Mouse (Mus musculus): ENCODE measurements around the gene Rin1.
A peak's percentile ranks its signal among the peaks of the same experiment; 100 is the strongest.

The Rin1 gene

DNA sequence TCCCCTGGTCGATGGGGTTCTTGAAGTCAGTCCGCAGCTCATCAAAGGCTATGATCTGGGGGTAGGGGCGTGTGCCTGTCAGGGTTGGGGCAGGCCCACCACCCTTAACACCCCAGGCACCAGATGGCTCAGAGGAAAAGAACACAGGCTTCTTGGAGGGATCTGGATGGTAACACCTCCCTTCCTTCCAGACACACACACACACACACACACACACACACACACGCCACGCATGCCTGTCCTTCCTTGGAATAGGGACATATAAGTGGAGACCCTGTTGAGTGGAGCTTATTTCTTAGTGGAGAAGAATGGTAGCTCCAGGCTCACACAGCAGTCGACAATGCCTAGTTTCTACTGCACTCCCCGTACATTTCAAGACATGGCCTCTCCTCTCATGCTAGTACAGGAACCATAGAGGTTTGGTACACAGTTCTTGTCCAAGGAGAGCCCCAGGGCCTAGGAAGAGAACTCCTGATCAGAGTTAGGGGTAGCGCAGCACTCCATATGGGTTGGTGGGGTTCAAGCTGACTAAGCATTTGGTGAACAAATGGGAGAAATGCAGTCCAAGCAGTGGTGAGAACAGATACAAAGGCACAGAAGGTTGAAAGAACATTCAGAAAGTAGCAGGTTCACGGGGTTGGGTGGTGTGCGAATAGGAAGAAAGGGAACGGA is 44.6 kb downstream of the Rin1 start:
- DNase-seq (ENCODE audit: low spot score in 2 of 2), result peak; percentile 47 to 63

DNA sequence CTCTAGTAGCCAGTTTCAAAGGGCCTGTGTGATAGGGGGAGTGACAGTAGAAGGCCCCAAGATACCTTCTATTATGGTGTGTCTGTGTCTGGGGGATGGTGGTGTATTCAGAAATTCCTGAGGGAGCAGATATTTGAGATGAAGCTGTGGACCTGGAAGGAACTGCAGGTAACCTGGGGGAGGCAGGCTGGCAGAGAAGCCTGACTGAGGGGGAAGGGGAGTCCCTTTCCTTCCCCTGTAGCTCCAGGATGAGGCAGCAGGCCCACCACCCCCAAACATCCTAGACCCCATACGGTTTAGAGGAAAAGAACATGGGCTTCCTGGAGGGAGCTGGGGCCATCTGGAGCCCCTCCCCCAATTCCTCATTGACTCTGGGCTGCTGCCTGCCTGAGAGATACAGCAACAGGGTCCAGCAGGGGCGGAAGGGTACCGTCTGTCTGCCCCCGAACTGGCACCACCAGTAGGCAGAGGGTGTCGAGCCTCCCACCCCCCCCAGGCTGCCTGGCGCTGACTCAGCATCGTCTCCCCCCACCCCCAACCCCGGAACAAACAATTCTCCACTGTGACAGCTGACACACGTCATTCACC is 45.7 kb downstream of the Rin1 start:
- peak; percentile 61 to 72 for DNase-seq (ENCODE audit: low spot score in 2 of 2)

DNA sequence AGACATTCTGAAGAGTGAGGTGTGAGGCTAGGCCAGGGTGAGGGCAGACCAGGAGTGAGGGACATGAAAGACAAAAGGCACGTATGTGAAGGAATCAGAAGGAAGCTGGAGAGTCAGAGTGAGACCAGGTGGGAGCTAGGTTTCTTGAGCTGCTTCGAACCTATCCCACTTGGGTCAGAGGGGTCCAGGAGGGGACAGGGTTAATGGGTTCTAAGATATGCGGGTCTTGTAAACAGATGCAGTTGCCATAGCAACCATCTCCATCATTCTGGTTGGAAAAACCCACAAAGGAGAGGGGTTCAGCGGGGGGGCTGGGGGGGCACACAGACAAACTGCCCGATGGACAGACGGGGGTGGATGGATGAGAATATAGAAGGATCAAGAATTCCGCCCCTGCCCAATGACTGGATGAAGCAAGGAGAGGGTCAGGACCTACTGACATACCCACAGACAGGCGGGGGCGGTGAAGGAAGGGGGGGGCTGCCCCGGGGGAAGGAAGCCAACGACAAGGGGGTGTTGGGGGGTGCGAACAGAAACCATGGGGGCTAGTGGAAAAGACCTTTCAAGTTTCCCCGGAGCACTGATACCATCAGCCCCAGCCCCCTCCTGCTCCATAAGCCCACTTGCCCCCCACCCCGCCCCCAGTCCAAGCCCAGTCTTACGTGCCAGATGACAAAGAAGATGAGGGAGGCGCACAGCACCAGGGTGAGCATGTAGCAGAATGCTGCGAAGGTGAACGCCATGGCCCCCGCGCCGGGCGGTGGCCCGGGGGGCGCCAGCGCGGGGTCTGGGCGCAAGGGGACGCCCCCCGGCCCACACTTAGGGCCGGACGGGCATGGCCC is 47.5 kb downstream of the Rin1 start:
- DNase-seq (ENCODE audit: low spot score in 2 of 2), result peak in 1 of 2 experiments; percentile 60

DNA sequence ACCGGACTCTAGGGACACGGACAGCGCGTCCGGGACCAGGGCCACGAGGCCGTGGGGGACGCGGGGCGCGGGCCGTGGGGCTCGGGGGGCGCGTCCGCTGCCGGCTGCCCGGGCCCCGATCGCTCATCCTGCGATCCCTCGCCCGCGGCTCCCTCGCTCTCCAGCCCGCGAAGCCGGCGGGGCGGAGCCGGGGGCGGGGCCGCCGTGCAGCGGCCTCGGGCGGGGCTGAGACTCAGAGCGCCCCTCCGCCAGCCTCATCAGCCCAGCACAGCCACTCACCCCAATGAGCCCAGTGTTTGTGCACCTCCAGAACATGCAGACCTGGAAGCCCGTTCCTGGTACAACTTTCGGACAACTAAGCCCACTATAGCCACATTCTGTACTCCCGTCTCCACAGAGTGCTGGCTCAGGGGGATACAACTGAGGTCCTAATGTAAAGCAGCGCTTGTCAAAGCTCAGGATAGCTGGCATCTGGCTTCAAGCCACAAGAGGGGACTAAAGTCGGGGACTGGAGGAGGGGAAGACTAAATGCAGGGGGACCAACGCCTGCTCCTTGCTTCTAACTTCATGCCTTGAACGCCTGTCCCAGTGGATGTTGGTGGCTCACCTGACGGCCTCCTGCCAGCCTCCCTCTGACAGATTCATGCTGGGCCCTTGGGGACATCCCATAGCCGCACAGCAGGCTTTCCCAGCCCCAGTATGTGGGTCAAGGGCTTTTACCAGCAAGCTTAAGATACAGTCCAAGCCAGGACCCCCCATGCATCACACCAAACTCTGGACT is 48.3 kb downstream of the Rin1 start, which contains the start of gene Cnih2:
Gene Cnih2 (minus strand): TSS at position 159 of the 781 bp plus-strand sequence.
- peak; percentile 82 to 86 for DNase-seq (ENCODE audit: low spot score in 2 of 2)

DNA sequence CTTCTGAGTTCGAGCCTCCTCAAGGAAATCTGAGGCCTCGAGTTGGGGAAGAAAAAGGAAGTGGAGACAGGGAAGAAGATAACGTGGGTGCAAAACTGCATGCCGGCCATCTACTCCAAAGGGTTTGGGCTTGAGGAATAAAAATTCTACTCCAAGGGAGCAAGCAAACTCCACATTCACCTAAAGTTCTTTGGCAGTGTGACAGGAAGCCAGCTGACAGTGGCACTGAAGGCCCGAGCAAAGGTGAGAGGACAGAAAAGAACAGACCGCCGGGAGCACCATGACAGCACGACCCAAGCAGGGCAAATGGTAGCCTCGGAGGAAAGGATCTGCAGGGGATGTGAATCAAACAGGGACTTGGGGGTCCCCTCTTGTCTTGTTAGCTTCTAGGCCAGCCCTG is 55.8 kb downstream of the Rin1 start:
- DNase-seq (ENCODE audit: low spot score in 2 of 2), result peak in 1 of 2 experiments; percentile 59

All from right cerebral cortex, postnatal 10 days (tissue).